Mouse (Mus musculus) stomach, postnatal 0 days (tissue): ENCODE measurements around the gene AC109138.7. TPM values are rescaled to one million over a fixed set of nuclear protein-coding genes. Genes with fewer than 3 reads are reported as not detected.
"Not testable (repeated sequence)": the region's sequence is repeated elsewhere in the genome, so short reads cannot be mapped to it uniquely, and the experiment has no call there.

Source experiments
- ATAC-seq: fragments of 200-750 bp; cut with Nextera tagmentation; 2 replicates; pipeline ENCODE4 v1.8.0; 2017; ENCODE audit not compliant: low FRiP score, low TSS enrichment
- DNase-seq: peaks from one replicate; pipeline ENCODE4 v3.0.0-alpha.2; 2016; ENCODE audit warnings: low spot score
- H3K27ac ChIP-seq: fragments of 300-500 bp; sonication (generic); replicated peaks from 2 replicates; pipeline ENCODE4 v1.5.1; 2014; ENCODE audit warnings: mild to moderate bottlenecking, control low read depth
- H3K27me3 ChIP-seq: fragments of 300-500 bp; sonication (generic); 2 replicates; pipeline ENCODE4 v1.6.1; 2014; ENCODE audit warnings: low read length; ENCODE audit not compliant: control insufficient read depth, insufficient read depth
- H3K36me3 ChIP-seq: fragments of 300-500 bp; sonication (generic); 2 replicates; pipeline ENCODE4 v1.6.1; 2014; ENCODE audit warnings: low read length, mixed read lengths; ENCODE audit not compliant: control insufficient read depth, insufficient read depth
- H3K4me1 ChIP-seq: fragments of 300-500 bp; sonication (generic); replicated peaks from 2 replicates; pipeline ENCODE4 v1.6.1; 2014; ENCODE audit warnings: antibody characterized with exemption; ENCODE audit not compliant: control insufficient read depth, insufficient read depth
- H3K4me2 ChIP-seq: fragments of 300-500 bp; sonication (generic); replicated peaks from 2 replicates; pipeline ENCODE4 v1.6.1; 2014; ENCODE audit warnings: low read depth, mild to moderate bottlenecking, control low read depth, moderate library complexity
- H3K4me3 ChIP-seq: fragments of 300-500 bp; sonication (generic); 2 replicates; pipeline ENCODE4 v1.5.1; 2014; ENCODE audit warnings: low read depth, low read length, control low read depth
- H3K9ac ChIP-seq: fragments of 300-500 bp; sonication (generic); 2 replicates; pipeline ENCODE4 v1.6.1; 2014; ENCODE audit warnings: mild to moderate bottlenecking, low read length, control low read depth, mixed read lengths
- H3K9me3 ChIP-seq: fragments of 300-500 bp; sonication (generic); 2 replicates; pipeline ENCODE4 v1.6.1; 2016; ENCODE audit warnings: low read length; ENCODE audit not compliant: control insufficient read depth
- CTCF ChIP-seq: IDR thresholded peaks from 2 replicates; pipeline ENCODE4 v1.5.1; 2016; ENCODE audit warnings: antibody characterized with exemption, low read depth, mild to moderate bottlenecking, moderate library complexity
- EP300 ChIP-seq: optimal IDR thresholded peaks from 2 replicates; pipeline ENCODE3; 2016; ENCODE audit warnings: antibody characterized with exemption
- WGBS: fragments of 180-500 bp; shearing (Covaris S2); extraction: QIAGEN DNeasy Blood & Tissue Kit; methylation state at CpG from one replicate; pipeline ENCODE4 v1.1.7; 2014; 5-methylcytosine and 5-hydroxymethylcytosine counted together
- polyA plus RNA-seq: library from polyadenylated mRNA; unstranded; fragments of >200 nt; fragmentation: Nextera tagmentation; extraction: Ambion mirVana; gene quantifications from 2 replicates; pipeline ENCODE4 v1.2.1, GENCODE M21; 2015

Gene AC109138.7
- polyA plus RNA-seq, 1 experiment from 2014 or later: not detected

DNA sequence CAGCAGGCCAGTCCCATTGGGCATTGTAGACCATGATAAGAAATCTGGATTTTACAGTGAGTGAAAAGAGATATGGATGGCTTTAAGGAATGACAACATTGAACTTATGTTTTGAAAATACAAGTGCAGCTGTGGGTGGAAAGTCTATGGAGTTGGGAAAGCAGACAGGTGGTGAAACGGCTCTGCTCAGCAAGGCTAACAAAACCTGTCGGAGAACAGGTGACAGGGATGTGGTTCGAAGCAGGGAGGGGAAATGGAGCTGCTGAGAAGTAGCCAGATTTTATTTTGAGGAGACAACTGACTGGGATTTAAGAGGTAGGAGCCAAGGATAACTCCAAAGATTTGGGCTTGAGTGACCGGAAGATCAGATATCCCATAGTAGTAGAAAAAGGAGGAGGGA, 20.4 kb downstream of the AC109138.7 start:
- Histone ChIP-seq H3K27me3 (no peaks in the 10 kb centered on the region), H3K9me3 (no peaks in the 10 kb centered on the region), H3K4me2 (no peak overlapping the region), H3K4me3 (no peak overlapping the region), H3K27ac (no peak overlapping the region), H3K36me3 (no peaks in the 10 kb centered on the region), H3K9ac (no peak overlapping the region), H3K4me1 (peaks cover 3% of the 10 kb centered on the region; the same call in 1 of the 2 replicates)
- WGBS: 66% methylated on average over 4 of the region's 4 CpGs
- DNase-seq: no peak
- ATAC-seq: no peak
- TF ChIP-seq CTCF: no peak
- no peak for TF ChIP-seq EP300

DNA sequence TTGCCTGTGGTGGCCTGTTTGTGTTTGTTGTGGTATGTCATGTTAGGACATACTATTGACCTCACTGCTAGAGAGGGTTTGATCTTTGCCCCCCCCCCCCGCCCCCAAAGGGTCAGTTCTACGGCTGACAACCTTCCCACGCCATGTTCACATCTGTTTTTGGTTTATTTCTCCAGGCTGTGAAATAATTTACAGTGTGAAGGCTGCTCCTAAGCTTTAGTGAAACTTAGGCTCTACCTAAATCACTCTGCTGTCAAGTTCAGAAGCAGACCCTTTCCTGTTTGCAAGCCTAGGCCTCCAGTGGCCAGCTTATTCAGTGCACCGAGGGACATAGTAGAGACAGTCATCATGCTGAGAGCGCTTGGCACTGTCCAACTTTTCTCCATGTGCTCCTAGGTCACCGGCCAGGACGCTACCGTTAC, 26.1 kb downstream of the AC109138.7 start:
- H3K9ac ChIP-seq: no peak overlapping the region
- H3K27me3 ChIP-seq: no peaks in the 10 kb centered on the region
- DNase-seq: no peak
- no peaks in the 10 kb centered on the region for H3K36me3 ChIP-seq
- no peak overlapping the region for H3K27ac ChIP-seq
- no peaks in the 10 kb centered on the region for H3K9me3 ChIP-seq
- no peak overlapping the region for H3K4me2 ChIP-seq
- no peak overlapping the region for H3K4me3 ChIP-seq
- TF ChIP-seq CTCF (no peak), EP300 (no peak)
- ATAC-seq: no peak
- WGBS: 50% methylated on average over 8 of the region's 8 CpGs
- H3K4me1 ChIP-seq: no peaks in the 10 kb centered on the region

DNA sequence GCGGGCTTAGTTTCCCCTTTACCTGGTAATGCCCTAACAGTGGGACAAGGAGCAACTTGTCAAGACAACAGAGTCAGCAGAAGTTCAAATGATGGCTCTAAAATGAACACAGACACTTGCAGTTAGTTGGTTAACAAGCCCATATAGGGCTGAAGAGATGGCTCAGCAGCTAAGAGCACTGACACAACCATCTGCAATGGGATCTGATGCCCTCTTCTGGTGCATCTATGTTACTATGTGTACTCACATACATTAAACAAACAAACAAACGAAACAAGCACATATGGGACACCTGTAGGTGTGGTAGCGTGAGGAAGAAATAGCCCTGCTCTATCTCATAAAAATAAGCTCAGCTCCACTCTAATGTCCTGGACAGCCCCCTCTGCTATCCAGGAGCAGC, 28.3 kb downstream of the AC109138.7 start:
- no peak for DNase-seq

DNA sequence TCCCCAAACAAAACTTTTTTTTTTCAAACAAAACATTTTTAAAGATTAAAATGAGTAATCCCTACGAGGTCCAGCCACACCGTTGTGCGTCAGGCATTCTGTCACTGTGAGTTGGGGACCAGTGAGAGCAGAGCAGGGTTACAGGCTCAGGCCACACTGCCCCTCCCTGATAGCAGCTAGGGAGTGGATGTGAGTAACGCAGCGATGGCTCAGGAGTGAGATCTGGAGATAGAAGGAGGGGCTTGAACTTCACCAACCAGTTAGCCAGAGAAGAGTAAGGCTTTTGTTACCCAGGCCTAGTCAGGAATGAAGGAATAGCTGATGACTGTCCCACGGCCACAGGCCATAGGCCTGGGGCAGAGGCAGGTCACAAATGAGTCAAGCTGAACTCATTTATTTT, 30.6 kb downstream of the AC109138.7 start:
- no peaks in the 10 kb centered on the region for H3K27me3 ChIP-seq
- DNase-seq: no peak
- 73% methylated on average over 6 of the region's 6 CpGs for WGBS
- H3K4me1 ChIP-seq: no peaks in the 10 kb centered on the region
- H3K36me3 ChIP-seq: no peaks in the 10 kb centered on the region
- H3K4me3 ChIP-seq: no peak overlapping the region
- H3K9ac ChIP-seq: no peak overlapping the region
- no peak overlapping the region for H3K4me2 ChIP-seq
- no peak overlapping the region for H3K27ac ChIP-seq
- peak; percentile 88 for ATAC-seq
- TF ChIP-seq CTCF (no peak), EP300 (no peak)
- H3K9me3 ChIP-seq: no peaks in the 10 kb centered on the region

More for the DNA sequence above, 28.3 kb downstream of the AC109138.7 start:
- Histone ChIP-seq H3K4me2 (no peak overlapping the region), H3K36me3 (no peaks in the 10 kb centered on the region), H3K9me3 (no peaks in the 10 kb centered on the region), H3K4me3 (no peak overlapping the region), H3K27ac (no peak overlapping the region), H3K27me3 (no peaks in the 10 kb centered on the region), H3K4me1 (no peaks in the 10 kb centered on the region), H3K9ac (no peak overlapping the region)
- no peak for ATAC-seq
- WGBS: 57% methylated on average over 3 of the region's 3 CpGs
- TF ChIP-seq CTCF (peak; percentile 40; the same call in 1 of the 2 replicates), EP300 (no peak)

DNA sequence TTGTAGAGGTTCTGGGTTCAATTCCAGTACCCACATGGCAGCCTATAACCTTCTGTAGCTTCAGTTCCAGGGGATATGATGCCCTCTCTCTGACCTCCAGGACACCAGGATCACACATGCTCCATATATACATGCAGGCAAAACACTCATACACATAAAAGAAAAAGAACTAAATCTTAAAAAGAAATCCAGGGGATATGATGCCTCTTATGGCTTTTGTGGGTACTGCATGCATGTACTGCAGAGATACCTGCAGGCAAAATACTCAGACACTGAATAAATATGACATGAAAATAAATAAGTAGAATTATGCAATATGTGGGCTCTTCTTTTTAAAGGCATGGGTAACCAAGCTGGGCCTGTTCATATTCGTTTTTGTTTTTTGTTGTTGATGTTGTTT, 32.9 kb downstream of the AC109138.7 start:
- Histone ChIP-seq H3K27ac (no peak overlapping the region), H3K4me3 (no peak overlapping the region), H3K36me3 (no peaks in the 10 kb centered on the region), H3K4me1 (no peaks in the 10 kb centered on the region), H3K9ac (no peak overlapping the region), H3K4me2 (no peak overlapping the region), H3K9me3 (no peaks in the 10 kb centered on the region), H3K27me3 (no peaks in the 10 kb centered on the region)
- ATAC-seq (no peak), DNase-seq (no peak)
- WGBS: 49% methylated on average over 1 of the region's 1 CpGs
- TF ChIP-seq EP300 (no peak), CTCF (peak; percentile 52)

DNA sequence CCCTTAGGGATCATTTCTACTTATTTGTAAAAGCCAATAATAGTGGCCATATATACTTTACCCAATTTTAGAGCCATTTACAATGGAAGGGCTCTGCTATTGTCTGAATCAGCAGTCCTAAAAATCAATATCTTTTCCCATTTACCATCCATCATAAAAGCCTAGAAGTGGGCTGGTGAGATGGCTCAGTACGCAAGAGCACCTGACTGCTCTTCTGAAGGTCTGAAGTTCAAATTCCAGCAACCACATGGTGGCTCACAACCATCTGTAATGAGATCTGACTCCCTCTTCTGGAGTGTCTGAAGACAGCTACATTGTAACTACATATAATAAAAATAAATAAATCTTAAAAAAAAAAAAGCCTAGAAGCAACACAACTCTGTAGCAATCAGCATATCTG, 34.5 kb downstream of the AC109138.7 start:
- H3K4me3 ChIP-seq, ATAC-seq, H3K27me3 ChIP-seq, H3K9me3 ChIP-seq, H3K4me1 ChIP-seq, H3K36me3 ChIP-seq, H3K9ac ChIP-seq, H3K27ac ChIP-seq, DNase-seq, H3K4me2 ChIP-seq: not testable (repeated sequence)
- WGBS: 56% methylated on average over 1 of the region's 1 CpGs
